Mouse (Mus musculus) heart, postnatal 0 days (tissue): Measurements from ENCODE around the gene Gm45785.

Experiments used
- CTCF ChIP-seq: IDR thresholded peaks from 2 replicates; pipeline ENCODE4 v1.5.1; 2016; ENCODE audit warnings: antibody characterized with exemption, control low read depth, low read depth
- EP300 ChIP-seq: IDR thresholded peaks from 2 replicates; pipeline ENCODE4 v1.6.1; 2016; ENCODE audit warnings: antibody characterized with exemption, low read depth

- TF ChIP-seq EP300: peak; percentile 43; the same call in 1 of the 2 replicates
- no peak; the same call in 1 of the 2 replicates for TF ChIP-seq CTCF
Measured at GRCm38 (mm10) chr7:140881696-140882468, 25.8 kb upstream of the Gm45785 start, which contains the start of the genes Psmd13 and Sirt3.
